Mouse (Mus musculus): Measurements from ENCODE around the gene Abcb6. TPM values are rescaled to one million over a fixed set of nuclear protein-coding genes. Genes with fewer than 3 reads are reported as not detected.

Gene Abcb6
- polyA plus RNA-seq (2016; fragmentation: Nextera tagmentation; extraction: Ambion mirVana): 30.8 and 36.3 TPM in 2 replicates

DNA sequence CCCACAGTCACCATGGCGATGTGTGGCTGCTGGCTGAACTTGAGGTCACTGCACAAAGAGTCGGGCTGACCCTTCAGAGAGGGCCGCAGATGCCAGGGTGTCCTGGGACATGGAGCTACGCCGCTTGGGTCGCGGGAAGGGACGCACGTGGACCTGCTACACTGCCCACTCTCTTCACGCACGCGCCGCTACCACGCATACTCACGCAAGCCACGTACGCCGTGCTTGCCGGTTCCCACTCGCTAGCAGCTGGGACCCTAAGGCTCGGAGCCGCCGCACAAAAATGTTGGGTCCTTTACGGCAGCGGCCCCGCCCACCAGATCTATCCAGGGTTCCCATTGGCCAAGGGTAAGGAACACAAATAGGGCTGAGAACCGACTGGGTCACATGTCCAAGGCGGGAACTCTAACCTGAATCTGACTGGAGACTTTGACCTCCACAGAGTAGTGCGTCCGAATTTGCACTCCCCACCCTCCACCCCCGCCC lies at the start of gene Abcb6:
Abcb6 (minus strand) TSS at position 288 of the 486 bp plus-strand sequence.
- peak within 1 kb of the TSS; percentile 60 for H3K4me3 ChIP-seq (replicated peaks)
- H3K9me3 ChIP-seq: no peaks in the 10 kb centered on the region
- H3K27ac ChIP-seq: peak within 1 kb of the TSS; percentile 56
- peak; percentile 94 for ATAC-seq (ENCODE audit: low FRiP score)
- peaks cover 53% of the 10 kb centered on the region for H3K36me3 ChIP-seq (replicated peaks)
- H3K27me3 ChIP-seq: no peaks in the 10 kb centered on the region
- peak within 1 kb of the TSS; percentile 74 for H3K9ac ChIP-seq
- peaks cover 23% of the 10 kb centered on the region for H3K4me1 ChIP-seq
- peak within 1 kb of the TSS; percentile 99 for H3K4me2 ChIP-seq
- WGBS: 0% methylated on average over 31 of the region's 31 CpGs

GRCm38 (mm10) chr1:75229158-75229557 lies 49.0 kb upstream of the Abcb6 start:
- no peaks in the 10 kb centered on the region for H3K36me3 ChIP-seq (replicated peaks)
- H3K4me3 ChIP-seq (replicated peaks): no peak overlapping the region
- H3K9me3 ChIP-seq: no peaks in the 10 kb centered on the region
- peaks cover 10% of the 10 kb centered on the region for H3K27me3 ChIP-seq
- H3K9ac ChIP-seq: no peak overlapping the region
- 80% methylated on average over 4 of the region's 4 CpGs for WGBS
- ATAC-seq (ENCODE audit: low FRiP score): no peak
- H3K27ac ChIP-seq: no peak overlapping the region
- no peak overlapping the region for H3K4me2 ChIP-seq
- no peaks in the 10 kb centered on the region for H3K4me1 ChIP-seq

GRCm38 (mm10) chr1:75227653-75228052 lies 47.5 kb upstream of the Abcb6 start:
- no peak overlapping the region for H3K4me3 ChIP-seq (replicated peaks)
- H3K9me3 ChIP-seq: no peaks in the 10 kb centered on the region
- no peaks in the 10 kb centered on the region for H3K36me3 ChIP-seq (replicated peaks)
- H3K4me2 ChIP-seq: no peak overlapping the region
- 71% methylated on average over 1 of the region's 1 CpGs for WGBS
- no peak for ATAC-seq (ENCODE audit: low FRiP score)
- no peak overlapping the region for H3K27ac ChIP-seq
- H3K27me3 ChIP-seq: peaks cover 20% of the 10 kb centered on the region
- H3K4me1 ChIP-seq: no peaks in the 10 kb centered on the region
- no peak overlapping the region for H3K9ac ChIP-seq

DNA sequence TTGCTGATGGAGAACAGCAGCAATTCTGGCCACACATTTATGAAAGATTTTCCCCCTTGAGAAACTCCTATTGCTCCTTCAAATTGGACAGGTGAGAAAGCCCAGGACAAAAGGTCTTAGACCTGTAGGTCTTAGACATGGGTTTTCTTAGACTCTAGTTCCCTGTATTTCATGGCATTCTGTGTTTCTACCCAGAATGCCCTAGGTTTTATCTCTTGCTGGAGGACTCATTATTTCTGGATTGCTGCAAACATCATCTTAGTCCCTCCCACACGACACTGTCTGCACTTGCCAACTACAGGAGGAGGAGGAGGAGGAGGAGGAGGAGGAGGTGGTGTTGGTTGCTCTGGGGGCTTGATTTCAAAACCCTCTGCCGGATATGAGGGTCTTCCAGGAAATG lies 45.9 kb upstream of the Abcb6 start:
- no peak overlapping the region for H3K27ac ChIP-seq
- no peaks in the 10 kb centered on the region for H3K4me1 ChIP-seq
- no peak overlapping the region for H3K9ac ChIP-seq
- no peak overlapping the region for H3K4me2 ChIP-seq
- no peak overlapping the region for H3K4me3 ChIP-seq (replicated peaks)
- H3K9me3 ChIP-seq: no peaks in the 10 kb centered on the region
- ATAC-seq (ENCODE audit: low FRiP score): no peak
- 64% methylated on average over 2 of the region's 2 CpGs for WGBS
- H3K36me3 ChIP-seq (replicated peaks): no peaks in the 10 kb centered on the region
- peaks cover 35% of the 10 kb centered on the region for H3K27me3 ChIP-seq

- no peak for ATAC-seq (ENCODE audit: low FRiP score)
- Histone ChIP-seq H3K9me3 (no peaks in the 10 kb centered on the region), H3K27ac (no peak overlapping the region), H3K4me2 (no peak overlapping the region), H3K4me3 (replicated peaks) (no peak overlapping the region), H3K36me3 (replicated peaks) (no peaks in the 10 kb centered on the region), H3K27me3 (peaks cover 41% of the 10 kb centered on the region), H3K9ac (no peak overlapping the region), H3K4me1 (no peaks in the 10 kb centered on the region)
- 59% methylated on average over 3 of the region's 3 CpGs for WGBS
These were observed 45.3 kb upstream of the Abcb6 start for GRCm38 (mm10) chr1:75225473-75225872.

DNA sequence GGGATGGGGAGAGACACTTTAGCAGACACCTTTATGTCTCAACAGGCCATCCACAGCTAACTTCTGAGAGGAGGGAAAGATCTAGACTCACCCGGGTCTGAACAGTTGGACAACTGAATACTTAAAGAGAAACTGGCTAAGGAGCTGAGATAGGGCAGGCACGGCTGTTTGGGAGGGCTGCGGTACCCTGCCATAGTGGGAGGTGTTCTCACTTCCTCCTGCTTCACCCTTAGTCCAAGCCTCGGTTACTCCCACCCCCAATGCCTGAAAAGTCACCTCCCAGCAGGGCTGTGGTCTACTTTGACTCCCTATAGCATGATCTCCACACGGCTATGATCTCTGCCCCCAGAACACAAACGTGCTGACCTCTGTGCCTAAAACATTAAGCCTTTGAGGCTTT lies 43.3 kb upstream of the Abcb6 start:
- Histone ChIP-seq H3K4me1 (peaks cover 12% of the 10 kb centered on the region), H3K9ac (no peak overlapping the region), H3K9me3 (no peaks in the 10 kb centered on the region), H3K27me3 (peaks cover 61% of the 10 kb centered on the region), H3K36me3 (replicated peaks) (no peaks in the 10 kb centered on the region), H3K4me2 (no peak overlapping the region), H3K27ac (no peak overlapping the region), H3K4me3 (replicated peaks) (no peak overlapping the region)
- WGBS: 74% methylated on average over 6 of the region's 6 CpGs
- ATAC-seq (ENCODE audit: low FRiP score): no peak

DNA sequence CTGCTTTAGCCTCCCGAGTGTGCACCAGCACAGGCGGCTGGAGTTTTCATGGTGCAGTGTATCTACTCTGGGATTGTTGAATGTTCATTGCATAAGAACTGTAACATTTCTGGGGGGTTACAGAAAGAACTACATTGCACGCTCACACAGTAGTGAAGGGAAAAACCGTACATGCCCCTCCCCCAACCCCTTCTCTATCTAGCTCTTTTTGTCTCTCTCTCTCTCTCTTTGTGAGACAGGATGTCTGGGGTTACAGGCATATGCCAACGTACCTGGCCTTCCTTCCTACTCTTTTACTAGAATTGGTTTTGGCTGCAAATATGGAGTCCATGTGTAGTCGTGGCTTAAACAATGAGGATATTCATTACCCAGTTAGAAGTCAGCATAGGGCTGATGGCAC lies 42.7 kb upstream of the Abcb6 start:
- no peak for ATAC-seq (ENCODE audit: low FRiP score)
- Histone ChIP-seq H3K4me1 (peaks cover 17% of the 10 kb centered on the region), H3K4me3 (replicated peaks) (no peak overlapping the region), H3K4me2 (no peak overlapping the region), H3K36me3 (replicated peaks) (no peaks in the 10 kb centered on the region), H3K27ac (no peak overlapping the region), H3K27me3 (peaks cover 67% of the 10 kb centered on the region), H3K9me3 (no peaks in the 10 kb centered on the region), H3K9ac (no peak overlapping the region)
- WGBS: 87% methylated on average over 6 of the region's 6 CpGs

DNA sequence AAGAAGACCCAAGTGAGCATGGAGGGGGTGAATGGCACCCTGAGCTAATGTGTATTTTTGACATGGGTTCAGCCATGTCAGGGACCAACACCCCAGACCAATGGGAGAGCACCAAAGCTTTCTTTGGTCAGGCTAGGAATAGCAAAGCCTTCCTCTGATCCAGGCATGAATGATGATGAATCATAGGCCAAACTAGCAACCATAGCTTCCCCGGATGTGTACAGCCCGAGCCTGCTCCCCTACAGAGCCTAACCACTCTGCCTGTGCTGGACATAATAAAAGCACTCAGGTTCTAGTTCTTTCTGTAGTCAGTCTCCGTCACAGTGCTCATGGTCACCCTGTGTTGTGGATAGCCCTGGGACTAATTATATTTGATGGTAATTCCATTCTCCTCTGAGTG lies 41.3 kb upstream of the Abcb6 start:
- no peak overlapping the region for H3K27ac ChIP-seq
- H3K4me2 ChIP-seq: no peak overlapping the region
- peaks cover 75% of the 10 kb centered on the region for H3K27me3 ChIP-seq
- no peak for ATAC-seq (ENCODE audit: low FRiP score)
- no peak overlapping the region for H3K9ac ChIP-seq
- H3K4me1 ChIP-seq: peaks cover 17% of the 10 kb centered on the region
- H3K36me3 ChIP-seq (replicated peaks): no peaks in the 10 kb centered on the region
- no peak overlapping the region for H3K4me3 ChIP-seq (replicated peaks)
- WGBS: 81% methylated on average over 3 of the region's 3 CpGs
- H3K9me3 ChIP-seq: no peaks in the 10 kb centered on the region

- Histone ChIP-seq H3K9me3 (no peaks in the 10 kb centered on the region), H3K4me3 (replicated peaks) (peak within 1 kb of the TSS; percentile 50), H3K27ac (no peak within 1 kb of the TSS), H3K27me3 (peaks cover 80% of the 10 kb centered on the region), H3K9ac (peak within 1 kb of the TSS; percentile 47), H3K4me2 (peak within 1 kb of the TSS; percentile 91), H3K4me1 (peaks cover 17% of the 10 kb centered on the region), H3K36me3 (replicated peaks) (peaks cover 15% of the 10 kb centered on the region)
- ATAC-seq (ENCODE audit: low FRiP score): peak; percentile 55; the same call in 1 of the 2 replicates
- WGBS: under 1% methylated on average over 33 of the region's 34 CpGs
These were observed 39.3 kb upstream of the Abcb6 start, which contains the start of gene Tuba4a for GRCm38 (mm10) chr1:75219531-75219930. Gene Tuba4a (minus strand): TSS chr1:75219865.

DNA sequence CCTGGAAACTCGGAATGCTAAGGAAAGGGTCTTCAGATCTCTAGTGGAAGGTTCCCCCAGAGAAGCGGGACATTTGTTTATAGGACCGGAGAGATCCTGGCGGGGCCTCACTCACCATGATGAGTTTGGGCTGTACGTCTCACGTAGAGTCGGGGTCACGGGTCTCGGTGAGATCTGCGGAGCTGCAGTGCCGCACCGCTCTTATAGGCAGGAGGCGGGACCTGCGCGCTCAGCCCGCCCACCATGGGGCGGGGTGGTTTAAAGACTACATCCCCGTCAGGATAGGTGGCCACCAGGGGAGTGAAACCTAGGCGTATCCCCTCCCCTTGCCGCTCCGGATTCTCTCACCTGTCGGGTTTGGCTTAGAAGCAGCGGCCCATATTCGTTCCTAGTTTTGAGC lies 38.9 kb upstream of the Abcb6 start:
- under 1% methylated on average over 24 of the region's 24 CpGs for WGBS
- Histone ChIP-seq H3K9ac (peak overlapping the region; percentile 47), H3K4me2 (peak overlapping the region; percentile 91)

DNA sequence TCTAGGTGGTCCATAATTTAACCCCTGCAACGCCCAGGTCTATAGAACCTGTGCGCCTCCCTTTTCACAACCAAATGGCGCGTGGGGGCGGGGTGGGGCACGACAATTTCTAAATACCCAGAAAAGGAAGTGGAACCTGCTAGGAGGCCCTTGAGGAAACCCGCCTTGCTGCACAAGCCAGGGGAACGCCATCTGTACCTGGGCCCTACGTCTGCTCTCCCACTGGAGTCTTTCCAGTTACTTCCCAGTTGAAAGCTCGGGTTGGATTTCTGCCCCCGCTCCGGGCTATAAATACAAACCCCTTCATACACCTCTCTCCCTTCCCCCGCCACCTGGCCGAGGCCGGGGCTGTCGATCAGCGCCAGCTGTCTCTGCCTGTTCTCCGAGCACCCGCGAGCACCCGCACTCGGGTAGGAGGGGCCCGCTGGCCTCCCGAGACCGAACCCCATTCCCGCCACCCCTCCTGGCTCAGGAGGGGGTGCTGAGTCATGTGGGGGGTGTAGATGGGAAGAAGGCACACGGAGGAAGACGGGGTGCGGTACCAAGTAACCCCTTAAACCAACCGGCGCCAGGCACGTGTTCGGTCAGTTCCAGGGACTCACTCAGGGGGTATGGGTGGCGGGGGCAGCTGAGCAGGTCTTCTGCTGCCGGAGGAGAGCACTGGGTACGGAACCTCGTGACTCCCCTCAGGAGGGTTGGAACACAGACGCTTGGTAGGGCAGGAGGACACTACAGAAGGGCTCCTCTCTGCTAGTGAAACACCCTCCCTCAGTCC lies 38.2 kb upstream of the Abcb6 start:
- H3K27ac ChIP-seq: no peak overlapping the region

More for the DNA sequence above, 38.9 kb upstream of the Abcb6 start:
- ATAC-seq (ENCODE audit: low FRiP score): peak; percentile 87
- no peak overlapping the region for H3K27ac ChIP-seq
- peaks cover 80% of the 10 kb centered on the region for H3K27me3 ChIP-seq
- peak overlapping the region; percentile 50 for H3K4me3 ChIP-seq (replicated peaks)
- peaks cover 17% of the 10 kb centered on the region for H3K4me1 ChIP-seq
- H3K9me3 ChIP-seq: no peaks in the 10 kb centered on the region
- peaks cover 20% of the 10 kb centered on the region for H3K36me3 ChIP-seq (replicated peaks)

GRCm38 (mm10) chr1:75217893-75218226 lies 37.7 kb upstream of the Abcb6 start:
- Histone ChIP-seq H3K27ac (no peak overlapping the region), H3K4me1 (peaks cover 19% of the 10 kb centered on the region), H3K4me3 (replicated peaks) (no peak overlapping the region; the same call in 1 of the 2 replicates), H3K36me3 (replicated peaks) (peaks cover 32% of the 10 kb centered on the region), H3K9me3 (no peaks in the 10 kb centered on the region), H3K4me2 (peak overlapping the region; percentile 91), H3K9ac (no peak overlapping the region), H3K27me3 (peaks cover 72% of the 10 kb centered on the region)
- no peak for ATAC-seq (ENCODE audit: low FRiP score)
- WGBS: 1% methylated on average over 6 of the region's 6 CpGs

More for the DNA sequence above, 38.2 kb upstream of the Abcb6 start:
- peaks cover 17% of the 10 kb centered on the region for H3K4me1 ChIP-seq
- peak overlapping the region; percentile 47; the same call in 1 of the 2 replicates for H3K9ac ChIP-seq
- no peaks in the 10 kb centered on the region for H3K9me3 ChIP-seq
- H3K4me3 ChIP-seq (replicated peaks): peak overlapping the region; percentile 50
- H3K36me3 ChIP-seq (replicated peaks): peaks cover 26% of the 10 kb centered on the region
- peaks cover 76% of the 10 kb centered on the region for H3K27me3 ChIP-seq
- peak; percentile 48 for ATAC-seq (ENCODE audit: low FRiP score)
- peak overlapping the region; percentile 91 for H3K4me2 ChIP-seq
- 2% methylated on average over 38 of the region's 38 CpGs for WGBS

Measured in forebrain, embryonic 12.5 days (tissue).